Mouse (Mus musculus): ENCODE results near the gene Klhl35. TPM values are rescaled to one million over a fixed set of nuclear protein-coding genes. Genes with fewer than 3 reads are reported as not detected.

The Klhl35 gene
- polyA plus RNA-seq, 1 experiment, result 2.4 TPM

GRCm38 (mm10) chr7:99510087-99510501 is 44.3 kb downstream of the Klhl35 start:
- H3K27me3 ChIP-seq (replicated peaks), result no peaks in the 10 kb centered on the region
- H3K4me1 ChIP-seq, result peaks cover 53% of the 10 kb centered on the region
- TF ChIP-seq FLI1 (IDR thresholded peaks at IDR 0.05; ENCODE audit: low read length) (no peak), GATA1 (IDR thresholded peaks at IDR 0.05; ENCODE audit: borderline replicate concordance, low read length) (no peak)
- H3K36me3 ChIP-seq (replicated peaks; ENCODE audit: low read length), result no peaks in the 10 kb centered on the region
- no peak overlapping the region for H3K4me3 ChIP-seq (replicated peaks)
- H3K9me3 ChIP-seq, result peaks cover 8% of the 10 kb centered on the region; the same call in 1 of the 2 replicates

GRCm38 (mm10) chr7:99516092-99516813 is 50.4 kb downstream of the Klhl35 start:
- Histone ChIP-seq H3K36me3 (replicated peaks; ENCODE audit: low read length) (peaks cover 2% of the 10 kb centered on the region), H3K4me1 (peaks cover 46% of the 10 kb centered on the region), H3K9me3 (0 out of 2 replicates have a peak, but pooled peaks cover 4% of the 10 kb centered on the region), H3K4me3 (replicated peaks) (no peak overlapping the region), H3K27me3 (replicated peaks) (no peaks in the 10 kb centered on the region)
- TF ChIP-seq FLI1 (IDR thresholded peaks at IDR 0.05; ENCODE audit: low read length), result no peak
- no peak for TF ChIP-seq GATA1 (IDR thresholded peaks at IDR 0.05; ENCODE audit: borderline replicate concordance, low read length)

- H3K4me1 ChIP-seq, result peaks cover 47% of the 10 kb centered on the region
- H3K27me3 ChIP-seq (replicated peaks), result no peaks in the 10 kb centered on the region
- 0 out of 2 replicates have a peak, but pooled peaks cover 4% of the 10 kb centered on the region for H3K9me3 ChIP-seq
- TF ChIP-seq GATA1 (IDR thresholded peaks at IDR 0.05; ENCODE audit: borderline replicate concordance, low read length), result no peak
- no peak for TF ChIP-seq FLI1 (IDR thresholded peaks at IDR 0.05; ENCODE audit: low read length)
- peaks cover 2% of the 10 kb centered on the region for H3K36me3 ChIP-seq (replicated peaks; ENCODE audit: low read length)
- no peak overlapping the region for H3K4me3 ChIP-seq (replicated peaks)
Measured at GRCm38 (mm10) chr7:99516814-99517157, 51.0 kb downstream of the Klhl35 start.

- H3K4me3 ChIP-seq (replicated peaks), result no peak overlapping the region
- 0 out of 2 replicates have a peak, but pooled peaks cover 4% of the 10 kb centered on the region for H3K9me3 ChIP-seq
- H3K36me3 ChIP-seq (replicated peaks; ENCODE audit: low read length), result peaks cover 2% of the 10 kb centered on the region
- TF ChIP-seq FLI1 (IDR thresholded peaks at IDR 0.05; ENCODE audit: low read length), result no peak
- TF ChIP-seq GATA1 (IDR thresholded peaks at IDR 0.05; ENCODE audit: borderline replicate concordance, low read length), result no peak
- H3K27me3 ChIP-seq (replicated peaks), result no peaks in the 10 kb centered on the region
- H3K4me1 ChIP-seq, result peaks cover 28% of the 10 kb centered on the region
Measured at GRCm38 (mm10) chr7:99518954-99519644, 53.3 kb downstream of the Klhl35 start.

GRCm38 (mm10) chr7:99523121-99523520 is 57.3 kb downstream of the Klhl35 start:
- 0 out of 2 replicates have a peak, but pooled peaks cover 4% of the 10 kb centered on the region for H3K9me3 ChIP-seq
- peaks cover 22% of the 10 kb centered on the region for H3K4me1 ChIP-seq
- H3K27me3 ChIP-seq (replicated peaks), result no peaks in the 10 kb centered on the region
- H3K4me3 ChIP-seq (replicated peaks), result no peak overlapping the region
- H3K36me3 ChIP-seq (replicated peaks; ENCODE audit: low read length), result peaks cover 2% of the 10 kb centered on the region
- no peak for TF ChIP-seq FLI1 (IDR thresholded peaks at IDR 0.05; ENCODE audit: low read length)
- no peak for TF ChIP-seq GATA1 (IDR thresholded peaks at IDR 0.05; ENCODE audit: borderline replicate concordance, low read length)

Other genes with a start within 250 kb of the Klhl35 start
- gene Mogat2, start 227.4 kb upstream of the Klhl35 start, polyA plus RNA-seq (2012; ENCODE audit: insufficient read depth, low replicate concordance), result 0.34 TPM in 1 of 2 replicates, not detected in the other
- gene Map6, start 198.6 kb upstream of the Klhl35 start, polyA plus RNA-seq (2012; ENCODE audit: insufficient read depth, low replicate concordance), result 0.12 and 1.5 TPM in 2 replicates
- gene Serpinh1, start 112.8 kb upstream of the Klhl35 start, polyA plus RNA-seq (2012; ENCODE audit: insufficient read depth, low replicate concordance), result 0.09 TPM in 1 of 2 replicates, not detected in the other
- gene Gdpd5, start 84.6 kb upstream of the Klhl35 start, polyA plus RNA-seq (2012; ENCODE audit: insufficient read depth, low replicate concordance), result 3.7 TPM in 1 of 2 replicates, not detected in the other
- gene Rps3, start 17.7 kb downstream of the Klhl35 start, polyA plus RNA-seq (2012; ENCODE audit: insufficient read depth, low replicate concordance), result 128 and 530 TPM in 2 replicates
- 11.2 and 43.4 TPM in 2 replicates for gene Arrb1, start 69.5 kb downstream of the Klhl35 start, polyA plus RNA-seq (2012; ENCODE audit: insufficient read depth, low replicate concordance)
- 0.04 TPM in 1 of 2 replicates, not detected in the other for gene Tpbgl, start 161.1 kb downstream of the Klhl35 start, polyA plus RNA-seq (2012; ENCODE audit: insufficient read depth, low replicate concordance)
- gene Slco2b1, start 245.3 kb downstream of the Klhl35 start, polyA plus RNA-seq (2012; ENCODE audit: insufficient read depth, low replicate concordance), result 4.3 TPM in 1 of 2 replicates, not detected in the other

Data from megakaryocyte, embryonic 14.5 days (primary cell).